Mouse (Mus musculus) gastrocnemius, postnatal 4 days (tissue): ENCODE results near the gene Sdk1. TPM values are rescaled to one million over a fixed set of nuclear protein-coding genes. Genes with fewer than 3 reads are reported as not detected.

Experiments
- DNase-seq, 2 experiments: peaks; one replicate each; pipeline ENCODE4 v3.0.0; 2021 to 2022; ENCODE audit warnings: low spot score in 2 of 2, mixed read lengths in 2 of 2
- long read RNA-seq, 2 experiments: library from polyadenylated mRNA; stranded (forward); transcript quantifications; one replicate each; pipeline ENCODE4 v2.0.0; 2021
- total RNA-seq, 2 experiments: library from RNA; stranded (reverse); gene quantifications; 2 replicates each; pipeline ENCODE4 v1.2.3; 2021

The Sdk1 gene
- 10 to 100 TPM; 13.5 to 15.7 TPM for total RNA-seq
- long read RNA-seq, experiment 1, partial matches to known transcripts, result 4 of 5 reads
- long read RNA-seq, experiment 1, other reads (novel, unspliced or antisense), result 1 of 5 reads
- long read RNA-seq, experiment 2, partial matches to known transcripts, result 9 of 13 reads
- long read RNA-seq, experiment 2, other reads (novel, unspliced or antisense), result 4 of 13 reads

DNA sequence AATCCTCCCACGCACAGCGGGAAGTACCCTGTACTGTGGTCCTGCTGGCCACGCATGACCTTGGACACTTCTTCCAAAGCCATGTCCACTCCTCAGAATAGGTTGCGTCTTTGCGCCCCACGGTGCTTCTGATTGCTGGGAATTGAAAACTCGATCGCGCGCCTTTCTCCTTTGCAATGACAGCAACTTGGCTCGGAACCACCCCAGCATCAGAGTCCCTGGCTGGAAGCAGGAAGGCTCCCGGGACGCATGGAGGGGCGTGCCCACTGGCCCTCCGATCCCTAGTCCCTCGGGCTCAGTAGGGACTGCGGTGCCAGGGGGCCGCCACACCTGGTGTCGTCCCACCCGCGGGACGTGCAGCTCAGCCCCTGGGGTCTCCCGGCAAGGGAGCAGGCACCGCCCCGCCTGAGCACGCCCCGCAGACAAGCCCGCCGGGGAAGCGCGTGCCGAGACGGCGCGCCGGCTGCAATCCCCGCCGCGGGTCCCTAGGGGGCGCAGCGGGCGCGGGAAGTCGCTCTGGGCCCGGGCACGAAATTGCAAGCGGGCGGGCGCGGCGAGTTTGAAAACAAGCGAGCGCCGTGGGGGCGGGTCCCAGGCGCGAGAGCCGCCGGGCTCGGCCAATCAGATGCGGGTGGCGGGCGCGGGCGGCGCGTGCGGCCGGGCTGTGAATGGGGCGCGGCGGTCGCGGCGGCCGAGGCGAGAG is at the start of gene Sdk1:
Gene Sdk1, plus strand, starts transcription at position 650 of the 703 bp plus-strand sequence.
- DNase-seq, result peak; percentile 97 to 98

DNA sequence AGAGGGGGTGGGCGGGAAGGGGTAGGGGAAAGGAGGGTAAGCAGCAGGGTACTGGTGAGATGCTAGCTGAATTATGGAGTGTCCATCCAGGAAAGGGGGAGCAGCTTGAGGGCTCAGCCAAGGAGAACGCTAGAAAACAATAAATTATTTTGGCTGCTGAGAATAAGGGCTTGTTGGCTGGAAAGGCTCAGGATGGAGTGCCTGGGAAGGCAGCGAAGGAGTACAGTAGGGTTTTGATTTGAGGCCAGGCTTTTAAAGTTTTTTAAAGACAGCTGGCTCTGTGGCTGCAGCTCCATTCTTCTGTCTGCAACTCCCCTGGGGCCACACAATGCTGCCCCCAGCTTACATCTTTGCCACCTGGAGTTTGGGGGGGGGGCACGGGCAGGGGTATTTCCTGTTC is 44.0 kb upstream of the Sdk1 start:
- DNase-seq, result no peak

DNA sequence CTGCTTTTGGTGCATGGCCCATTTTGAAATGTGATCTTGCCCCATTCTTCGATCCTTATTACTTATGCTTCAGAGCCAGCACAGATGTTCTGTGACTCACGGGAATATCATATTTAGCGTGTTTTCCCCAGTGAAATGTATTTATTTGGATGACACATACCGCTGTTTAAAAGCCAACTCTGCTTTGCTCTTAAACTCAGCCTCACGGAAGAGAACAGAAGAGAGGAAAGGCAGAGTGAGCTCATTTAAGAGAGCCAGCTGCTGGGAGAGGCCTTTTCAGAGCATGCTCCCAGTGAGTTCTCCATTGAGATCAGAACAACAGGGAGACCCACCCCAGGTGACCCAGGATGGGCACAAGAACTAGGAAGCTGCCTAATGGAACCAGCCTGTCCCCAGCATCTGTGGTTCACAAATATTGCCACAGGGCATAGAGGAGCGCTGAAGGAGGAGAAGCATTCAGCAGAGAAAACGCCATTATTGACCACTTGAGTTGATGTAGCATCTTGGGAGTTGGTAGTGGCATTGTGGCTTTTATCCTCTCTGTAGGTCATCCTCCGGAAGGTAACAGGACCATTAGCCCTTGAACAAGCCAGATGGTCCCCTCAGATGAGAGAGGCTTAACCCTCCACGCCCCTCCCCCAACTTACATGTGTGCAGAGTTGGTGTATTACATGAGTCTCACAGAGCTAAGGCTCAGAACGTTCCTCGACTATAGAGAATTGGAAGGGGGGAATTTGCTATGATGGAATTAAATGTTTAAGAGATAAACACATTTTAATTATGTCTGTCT is 38.8 kb upstream of the Sdk1 start:
- DNase-seq, result peak in 1 of 2 experiments; percentile 17

DNA sequence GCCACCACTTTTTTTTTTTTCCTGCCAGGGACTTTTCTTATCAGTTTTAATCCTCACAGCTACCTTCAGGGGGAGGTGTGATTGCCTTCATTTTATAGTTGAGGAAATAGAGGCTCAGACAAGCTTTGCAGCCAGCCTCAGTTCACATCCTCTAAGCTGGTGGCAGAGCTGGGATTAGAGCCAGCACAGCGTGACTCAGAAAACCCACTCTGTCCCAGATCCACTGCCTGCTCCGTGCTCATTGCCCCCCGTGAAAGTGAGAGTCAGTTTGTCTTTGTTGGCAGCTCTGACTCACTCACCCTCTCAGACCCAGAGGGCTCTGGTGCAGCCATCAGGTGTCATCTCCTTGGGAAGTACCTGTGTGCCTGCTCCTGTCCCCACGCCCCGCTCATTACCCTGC is 34.2 kb upstream of the Sdk1 start:
- DNase-seq, result no peak

DNA sequence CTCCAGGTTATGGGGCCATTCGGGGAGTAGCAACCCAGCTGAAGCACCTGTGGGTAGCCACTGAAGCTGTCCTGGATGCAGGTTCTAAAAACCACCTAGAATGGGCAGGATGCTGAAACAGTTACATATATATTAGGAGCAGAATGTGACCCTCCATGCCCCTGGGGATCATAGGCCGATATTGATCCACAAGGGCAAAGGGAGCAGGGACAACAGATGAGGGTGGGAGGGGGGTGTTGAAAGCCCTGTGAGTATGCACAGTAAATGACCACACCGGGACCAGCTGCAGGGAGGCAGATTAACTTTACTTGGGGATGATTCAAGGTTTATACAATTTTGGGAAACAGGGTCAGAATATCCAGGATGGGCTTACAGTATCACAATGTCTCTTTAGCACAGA is 16.0 kb upstream of the Sdk1 start:
- no peak for DNase-seq

DNA sequence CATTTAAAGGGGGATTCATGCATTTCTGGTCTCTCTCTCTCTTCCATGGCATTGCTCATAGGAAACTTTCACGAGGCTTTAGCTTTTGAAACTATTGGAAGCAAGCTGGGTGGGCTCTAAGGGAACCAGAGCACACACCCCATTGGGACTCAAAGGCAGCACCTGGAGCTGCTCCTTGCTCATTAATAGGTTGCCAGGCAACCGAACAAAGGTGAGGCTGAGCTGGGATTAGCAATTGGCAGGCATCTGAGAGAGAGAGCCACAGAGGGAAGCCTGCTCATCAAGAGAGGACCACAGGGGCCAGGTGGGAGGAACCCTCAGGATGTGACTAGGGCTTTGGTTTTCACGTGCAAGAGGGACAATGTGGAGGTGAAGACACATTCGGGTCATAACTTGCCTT is 7.0 kb upstream of the Sdk1 start:
- DNase-seq, result no peak

DNA sequence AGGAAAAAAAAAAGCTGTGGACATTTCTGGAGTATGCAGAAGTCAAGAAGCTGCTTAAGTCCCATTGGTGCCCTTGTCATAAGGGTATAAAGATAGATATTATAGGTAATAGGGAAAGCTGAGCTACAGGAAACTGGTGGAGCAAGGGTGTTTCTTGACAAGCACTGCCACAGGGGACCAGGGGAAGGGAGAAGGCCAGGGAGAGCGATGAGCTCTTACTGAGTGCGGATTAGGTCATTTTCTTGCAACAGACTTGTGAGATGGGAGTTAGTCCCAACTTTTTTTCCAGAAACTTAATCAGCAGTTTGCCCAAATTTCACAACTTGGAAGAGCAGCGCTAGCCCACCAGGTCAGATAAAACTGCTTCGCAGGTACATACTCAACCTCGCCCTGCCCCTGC is 1.9 kb upstream of the Sdk1 start:
- peak in 1 of 2 experiments; percentile 28 for DNase-seq

DNA sequence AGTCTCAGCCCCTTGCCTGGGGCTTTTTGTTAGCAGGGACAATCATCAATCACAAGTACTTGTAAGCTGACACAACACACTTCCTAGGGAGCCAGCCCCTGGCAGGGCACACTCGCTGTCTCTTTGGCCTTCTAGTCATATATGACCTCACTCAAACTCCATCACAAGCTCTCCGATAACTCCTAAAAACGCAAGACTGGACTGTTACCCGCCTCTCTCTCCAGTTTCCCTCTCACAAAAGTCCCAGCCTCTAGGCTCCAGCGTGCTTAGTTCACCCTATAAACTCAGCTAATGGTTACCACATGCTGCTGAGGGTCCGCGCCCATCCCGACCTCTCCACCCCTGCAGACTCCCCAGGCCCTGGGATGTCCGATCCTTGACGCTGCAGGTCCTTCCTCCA is 849 bp upstream of the Sdk1 start:
- peak in 1 of 2 experiments; percentile 62 for DNase-seq

DNA sequence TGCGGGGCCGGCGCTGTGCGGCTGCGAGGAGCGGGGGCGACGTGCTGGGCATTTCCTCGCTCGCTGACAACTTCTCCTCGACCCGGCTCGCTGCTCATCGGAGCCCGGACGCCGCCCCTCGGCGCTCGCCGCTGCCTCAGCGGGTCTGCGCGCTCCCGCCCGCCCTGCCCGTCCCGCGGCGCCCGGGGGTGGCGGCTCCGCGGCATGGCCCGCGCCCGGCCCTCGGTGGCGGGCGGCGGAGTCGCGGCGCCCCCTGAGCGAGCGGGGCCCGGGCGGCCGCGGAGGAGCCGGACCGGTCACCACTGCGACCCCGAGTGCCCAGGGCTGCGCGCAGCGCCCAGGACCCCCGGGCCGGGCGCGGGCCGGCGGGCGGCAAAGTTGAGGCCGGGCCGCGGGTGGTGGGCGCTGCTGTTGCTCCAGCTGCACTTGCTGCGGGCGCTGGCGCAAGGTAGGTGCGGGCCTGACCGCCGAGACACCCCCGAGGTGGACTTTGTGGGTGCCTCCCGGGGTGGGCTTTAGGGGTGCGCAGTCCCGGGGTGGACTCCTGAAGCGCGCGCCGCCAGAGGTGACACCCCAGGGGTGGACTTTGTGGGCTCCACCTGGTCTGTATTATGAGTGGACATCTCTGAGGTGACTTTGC is 475 bp downstream of the Sdk1 start:
- peak in 1 of 2 experiments; percentile 15 for DNase-seq

DNA sequence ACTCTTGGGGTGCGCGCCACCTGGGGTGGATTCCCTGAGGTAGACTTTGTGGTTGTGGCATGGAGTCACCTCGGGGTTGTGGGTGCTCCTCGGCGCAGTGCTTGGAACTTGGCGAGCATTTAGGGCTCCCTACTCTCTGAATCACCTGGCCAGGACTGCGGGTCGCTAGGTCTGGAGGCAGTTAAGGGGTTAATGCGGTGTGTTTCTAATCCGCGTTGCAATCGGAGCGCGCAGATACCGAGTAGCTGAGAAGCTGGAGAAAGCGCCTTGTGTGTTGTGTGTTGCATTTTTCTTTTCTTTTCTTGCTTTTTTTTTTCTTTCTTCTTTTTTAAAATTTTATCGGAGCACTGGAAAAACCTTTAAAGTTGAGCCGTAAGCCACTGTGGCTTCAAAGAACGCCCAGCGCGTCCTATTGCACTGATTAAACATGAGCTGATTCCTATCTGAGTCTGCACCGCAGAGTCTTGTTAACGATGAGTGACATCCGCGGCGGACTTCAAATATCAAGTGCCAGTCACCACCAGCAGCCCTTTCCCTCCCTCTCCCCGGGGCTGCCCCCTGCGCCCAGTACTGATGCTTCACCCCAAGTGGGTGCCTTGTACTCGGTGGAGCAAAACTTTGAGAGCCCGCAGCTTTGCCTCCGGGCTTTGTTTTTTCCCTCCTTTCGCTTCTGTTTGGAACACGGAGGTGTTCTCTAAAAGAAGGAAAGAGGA is 2.1 kb downstream of the Sdk1 start:
- no peak for DNase-seq

DNA sequence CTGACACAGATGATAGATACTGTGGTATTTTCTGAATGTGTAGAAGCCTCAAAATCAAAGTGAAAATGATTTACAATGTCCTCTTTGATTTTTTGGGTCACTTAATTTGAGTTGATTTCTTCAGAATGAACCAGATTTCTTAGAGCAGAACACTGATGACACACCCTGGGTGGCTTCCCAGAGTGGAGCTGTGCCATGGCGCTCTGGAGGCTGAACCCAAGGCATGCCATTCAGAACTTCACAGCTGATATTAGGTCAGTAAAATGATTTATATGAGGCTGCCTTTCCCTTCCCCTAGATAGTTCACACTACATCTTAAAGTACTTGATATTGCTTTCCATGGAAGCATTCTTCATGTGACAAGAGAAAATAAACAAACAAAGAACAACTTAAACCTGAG is 23.0 kb downstream of the Sdk1 start:
- DNase-seq, result no peak

DNA sequence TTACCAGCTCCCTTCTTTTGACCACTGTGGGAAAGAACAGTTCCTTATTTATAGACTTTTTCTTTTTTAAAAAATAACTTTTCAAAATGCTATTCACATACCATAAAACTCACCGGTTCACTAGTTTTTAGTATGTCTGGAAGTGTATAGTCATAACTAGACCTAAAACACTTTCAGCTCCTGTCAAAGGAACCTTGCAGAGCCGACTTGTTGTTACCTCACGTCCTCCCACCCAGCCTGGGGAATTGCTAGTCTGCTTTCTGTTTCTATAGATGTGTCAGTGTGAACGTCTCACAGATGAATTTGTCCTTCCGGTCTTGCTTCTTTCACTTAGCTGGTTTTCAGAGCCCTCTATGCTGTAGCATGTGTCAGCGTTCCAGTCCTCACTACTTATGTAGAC is 35.8 kb downstream of the Sdk1 start:
- no peak for DNase-seq

DNA sequence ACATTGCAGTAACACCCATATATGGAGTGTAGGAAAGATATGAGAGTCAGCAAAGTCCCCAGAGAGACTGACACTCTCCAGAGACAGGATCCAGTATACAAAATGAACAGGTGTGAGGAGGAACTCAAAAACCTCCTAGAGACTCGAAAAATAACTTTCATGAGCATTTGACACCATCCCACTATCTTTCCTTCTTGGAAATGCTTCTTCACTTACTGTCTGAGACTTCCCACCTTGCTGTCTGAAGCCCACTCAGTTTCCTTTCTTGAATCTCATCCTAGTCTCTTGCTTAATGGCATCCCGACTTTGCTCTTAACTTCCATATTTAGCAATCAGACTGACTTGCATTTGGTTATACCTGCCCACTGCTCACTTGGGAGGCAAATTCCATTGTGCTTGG is 40.5 kb downstream of the Sdk1 start:
- no peak for DNase-seq

DNA sequence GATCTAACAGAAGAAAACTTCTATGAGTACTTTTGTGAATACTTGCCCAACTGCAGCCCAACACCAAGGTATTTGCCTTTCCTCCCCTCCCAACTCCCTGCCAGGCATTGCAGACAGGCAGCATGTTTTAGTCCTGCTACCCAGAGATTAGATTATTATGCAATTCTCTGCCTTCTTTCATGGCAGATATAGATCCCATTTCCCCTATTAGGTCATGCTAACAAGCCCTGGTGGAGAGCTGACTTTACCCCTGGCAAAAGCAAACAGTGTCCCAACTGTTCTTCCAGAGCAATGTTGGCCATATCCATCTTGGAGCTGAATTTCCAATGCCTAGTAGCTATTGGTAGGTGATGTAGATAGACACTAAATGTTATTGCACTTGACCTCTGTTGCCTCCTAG is 48.3 kb downstream of the Sdk1 start:
- no peak for DNase-seq

DNA sequence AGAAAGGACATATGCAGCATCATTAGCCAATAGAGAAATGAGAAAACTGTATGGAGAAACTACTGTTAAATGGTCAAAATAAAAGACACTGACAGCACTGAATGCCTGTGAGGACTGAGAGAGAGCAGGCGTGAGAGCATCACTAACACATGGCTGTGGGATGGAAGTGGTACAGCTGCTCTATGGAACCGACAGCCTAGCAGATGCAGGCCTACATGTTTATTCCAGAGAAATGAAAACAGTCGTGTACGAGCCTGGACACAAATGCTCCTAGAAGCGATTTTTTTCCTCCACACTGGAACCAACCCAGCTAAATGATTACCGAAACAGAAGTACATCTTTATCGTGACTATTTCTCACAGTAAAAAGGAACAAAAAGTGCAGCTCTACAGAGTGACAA is 54.0 kb downstream of the Sdk1 start:
- DNase-seq, result no peak

DNA sequence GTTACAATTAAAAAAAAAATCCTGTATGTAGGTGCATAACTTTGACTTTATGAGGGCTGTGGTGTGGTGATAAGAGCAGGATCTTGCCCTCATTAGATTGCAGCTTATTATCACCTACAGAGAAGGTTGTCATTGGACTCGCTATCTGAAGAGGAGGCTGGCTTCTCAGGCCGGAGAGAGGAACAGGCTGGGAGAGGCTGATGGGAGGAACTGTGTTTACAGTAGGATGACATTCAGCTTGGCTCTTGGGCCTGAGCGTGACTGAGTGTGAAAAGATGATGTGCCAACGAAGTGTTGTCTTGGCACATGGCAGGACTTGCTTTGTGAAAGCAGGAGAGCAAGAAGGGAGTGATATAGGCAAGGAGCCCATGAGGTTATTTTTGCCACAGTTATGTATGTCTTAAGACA is 61.0 kb downstream of the Sdk1 start:
- no peak for DNase-seq

DNA sequence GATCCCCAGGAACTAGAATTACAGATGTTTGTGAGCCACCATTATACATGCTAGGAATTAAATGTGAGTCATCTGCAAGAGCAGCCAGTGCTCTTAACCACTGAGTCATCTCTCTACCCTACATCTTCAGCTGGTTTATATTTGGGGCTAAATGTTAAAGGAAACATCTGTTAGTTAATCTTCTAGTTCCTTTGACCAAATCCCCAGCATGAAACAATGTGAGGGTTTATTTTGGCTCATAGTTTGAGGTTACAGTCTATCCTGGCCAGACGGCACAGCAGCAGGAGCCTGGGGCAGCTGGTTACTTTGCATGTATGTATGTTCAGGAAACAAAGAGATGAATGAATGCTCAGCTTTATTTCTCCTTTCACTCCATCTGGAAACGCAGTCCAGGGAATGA is 62.5 kb downstream of the Sdk1 start:
- no peak for DNase-seq

DNA sequence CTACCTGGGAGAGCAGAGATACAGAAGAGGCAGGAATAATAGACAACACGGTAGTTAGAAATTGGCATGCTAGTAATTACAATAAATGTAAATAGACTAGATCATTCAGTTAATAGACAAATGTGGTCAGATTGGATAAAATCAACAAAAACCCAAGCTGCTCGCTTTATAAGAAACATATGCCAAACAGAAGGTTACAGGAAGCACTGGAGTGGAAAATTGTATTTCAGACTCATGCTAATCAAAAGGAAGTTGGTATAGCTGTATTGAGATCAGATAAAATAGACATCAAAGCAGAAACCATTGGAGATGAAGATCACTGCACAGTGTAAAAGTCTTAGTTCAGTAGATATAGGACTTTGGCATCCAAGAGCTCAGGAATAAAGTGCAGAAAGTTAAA is 63.4 kb downstream of the Sdk1 start:
- DNase-seq, result no peak

DNA sequence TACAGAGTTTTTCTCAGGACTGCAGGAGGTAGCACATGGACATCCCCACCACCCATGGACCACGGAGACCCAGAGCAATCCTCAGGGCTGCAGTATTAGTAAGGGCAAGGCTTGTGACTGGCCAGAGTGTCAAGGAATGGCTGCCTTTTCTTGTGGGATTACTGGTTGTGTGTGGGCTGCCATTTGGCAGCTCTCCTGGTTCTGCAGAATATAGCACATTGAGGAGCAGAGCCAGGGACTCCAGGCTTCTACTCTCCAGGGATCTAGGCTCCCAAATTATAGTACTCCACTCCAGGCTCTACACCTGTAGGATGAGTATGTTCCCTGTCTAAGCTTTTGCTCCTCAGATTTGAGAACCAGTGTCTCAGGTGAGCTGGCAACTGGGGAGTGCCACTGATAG is 69.4 kb downstream of the Sdk1 start:
- DNase-seq, result no peak

DNA sequence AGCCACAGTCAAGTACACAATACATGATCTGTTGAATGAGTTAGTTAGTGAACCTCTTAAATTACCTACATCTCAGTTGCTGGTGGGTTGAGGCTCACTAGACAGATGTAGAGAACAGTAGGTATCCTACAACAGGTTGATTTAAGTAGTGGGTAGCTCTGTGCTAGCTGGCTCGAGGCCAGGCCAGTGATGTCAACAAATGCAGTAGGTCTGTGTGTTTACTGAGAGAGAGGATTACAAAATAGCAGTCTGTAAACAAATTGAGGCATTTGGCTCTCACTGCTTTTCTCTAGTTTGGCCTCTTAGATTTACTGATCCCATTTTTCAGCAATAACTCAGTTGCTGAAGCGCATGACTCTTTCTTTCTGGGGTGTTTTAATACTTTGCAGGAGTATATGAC is 70.5 kb downstream of the Sdk1 start:
- no peak for DNase-seq

DNA sequence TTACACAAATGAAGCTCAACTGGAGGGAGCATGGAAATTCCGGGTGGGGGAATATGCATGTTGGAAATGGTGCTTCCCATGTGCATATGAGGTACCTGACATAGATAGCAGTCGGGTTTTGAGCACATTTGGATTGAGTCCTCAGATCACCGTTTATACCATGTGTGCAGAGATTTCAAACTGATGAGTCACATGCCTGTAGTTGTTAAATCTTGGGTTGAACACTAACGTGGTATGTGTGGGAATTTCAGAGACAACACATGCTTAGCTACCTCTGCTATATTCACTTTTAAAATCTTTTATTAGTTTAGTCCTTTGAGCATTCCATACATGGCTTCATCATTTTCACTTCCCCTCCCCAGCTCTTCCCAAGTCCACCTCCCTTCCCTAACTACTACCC is 71.0 kb downstream of the Sdk1 start:
- DNase-seq, result no peak
